Mouse (Mus musculus): ENCODE results near the gene Fcna.

The Fcna gene

DNA sequence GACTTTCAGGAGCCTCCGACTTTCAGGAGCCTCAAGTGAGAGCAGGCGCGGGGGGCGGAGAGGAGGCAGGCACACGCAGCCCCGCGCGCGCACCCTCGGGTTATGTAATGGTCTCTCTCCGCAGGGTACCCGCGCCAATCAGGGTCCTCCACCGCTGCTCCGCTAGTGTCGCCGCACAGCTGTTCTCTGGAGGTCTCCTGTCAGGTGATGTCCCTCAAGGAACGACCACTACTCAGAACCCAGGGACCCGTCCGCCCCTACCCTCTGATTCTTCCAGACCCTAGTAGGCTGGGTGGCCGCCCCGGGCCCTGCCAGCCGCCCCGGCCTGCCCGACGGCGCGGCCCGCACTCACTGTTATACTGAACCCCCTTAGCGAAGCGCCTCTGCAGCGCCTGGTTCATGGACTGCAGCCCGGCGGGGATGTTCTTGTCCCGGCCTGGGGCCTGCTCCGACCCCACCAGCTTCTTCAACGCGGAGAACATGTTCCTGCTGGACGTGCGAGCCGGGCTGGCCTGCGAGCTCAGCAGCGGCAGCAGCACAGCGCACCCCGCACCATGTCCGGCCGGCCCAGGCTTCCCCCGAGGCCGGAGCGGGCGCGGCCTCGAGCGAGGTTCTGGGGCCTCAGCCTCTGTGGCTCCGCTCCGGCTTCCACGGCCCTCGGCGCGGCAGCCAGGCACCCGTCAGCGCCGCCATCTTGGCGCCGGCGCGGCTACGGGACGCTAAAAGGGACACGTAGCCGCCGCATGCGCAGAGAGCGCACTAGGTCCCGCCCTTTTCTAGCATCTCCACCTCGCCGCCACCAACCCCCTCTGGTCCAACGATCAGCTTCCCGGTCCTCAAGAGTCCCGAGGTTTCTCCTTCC, 19.8 kb downstream of the Fcna start, which contains the start of gene Rabl6:
Rabl6 (minus strand) TSS at position 761 of the 862 bp plus-strand sequence.
- DNase-seq, result peak; percentile 91

DNA sequence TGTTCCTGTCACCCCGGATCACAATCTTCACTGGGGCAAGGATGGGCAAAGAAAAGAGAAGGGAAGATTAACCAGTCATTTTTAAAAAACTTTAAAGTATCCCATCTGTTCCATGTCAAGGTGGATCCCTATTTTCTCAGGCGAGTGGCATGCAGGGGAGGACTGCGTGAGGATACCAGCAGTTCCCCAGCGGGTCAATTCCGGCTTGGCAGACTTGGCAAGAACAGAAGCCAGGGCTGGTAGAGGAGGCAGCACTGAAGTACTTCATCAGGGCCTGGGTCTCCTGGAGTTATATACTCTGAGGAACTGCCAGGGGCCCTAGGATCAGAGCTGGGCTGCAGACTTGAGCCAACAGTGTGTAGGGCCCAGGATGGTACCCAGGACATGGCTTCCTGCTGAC, 25.3 kb downstream of the Fcna start:
- no peak for DNase-seq

DNA sequence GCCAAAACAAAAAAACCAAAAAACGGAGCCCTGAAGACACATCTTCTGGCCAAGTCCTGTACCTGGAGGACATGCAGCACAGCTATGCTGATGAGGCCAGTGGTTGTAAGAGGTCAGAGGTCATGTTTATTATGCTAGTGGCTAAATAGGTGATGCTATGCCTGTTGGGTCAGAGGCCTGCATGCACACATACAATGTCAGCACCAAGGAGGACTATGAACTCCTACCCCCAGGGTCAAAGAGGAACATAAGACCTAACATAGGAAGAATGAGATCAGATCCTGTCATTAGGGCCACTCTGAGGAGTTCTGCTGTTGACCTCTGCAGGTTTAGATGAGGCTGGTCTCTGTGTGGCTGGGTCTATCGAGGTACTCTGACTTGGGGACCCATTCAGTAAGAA, 27.8 kb downstream of the Fcna start:
- no peak for DNase-seq

DNA sequence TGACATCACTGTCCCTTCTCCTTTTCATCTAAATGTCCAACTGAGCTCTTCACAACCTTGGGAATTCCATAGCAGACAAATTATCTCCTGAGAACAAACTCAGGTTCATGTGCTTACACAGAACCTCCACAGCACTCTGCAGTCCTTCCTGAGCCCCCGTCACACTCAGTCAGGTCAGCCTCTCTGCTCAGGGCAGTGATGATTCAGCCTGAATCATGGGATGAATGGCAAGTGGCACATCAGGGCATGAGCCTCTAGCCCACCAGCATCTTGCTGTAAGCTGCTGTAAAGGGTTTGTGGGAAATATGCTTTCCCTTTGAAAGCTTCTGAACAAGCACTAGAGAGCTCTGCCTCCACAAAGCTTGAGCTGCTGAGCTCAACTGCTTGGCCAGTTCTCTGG, 29.1 kb downstream of the Fcna start:
- DNase-seq, result no peak

DNA sequence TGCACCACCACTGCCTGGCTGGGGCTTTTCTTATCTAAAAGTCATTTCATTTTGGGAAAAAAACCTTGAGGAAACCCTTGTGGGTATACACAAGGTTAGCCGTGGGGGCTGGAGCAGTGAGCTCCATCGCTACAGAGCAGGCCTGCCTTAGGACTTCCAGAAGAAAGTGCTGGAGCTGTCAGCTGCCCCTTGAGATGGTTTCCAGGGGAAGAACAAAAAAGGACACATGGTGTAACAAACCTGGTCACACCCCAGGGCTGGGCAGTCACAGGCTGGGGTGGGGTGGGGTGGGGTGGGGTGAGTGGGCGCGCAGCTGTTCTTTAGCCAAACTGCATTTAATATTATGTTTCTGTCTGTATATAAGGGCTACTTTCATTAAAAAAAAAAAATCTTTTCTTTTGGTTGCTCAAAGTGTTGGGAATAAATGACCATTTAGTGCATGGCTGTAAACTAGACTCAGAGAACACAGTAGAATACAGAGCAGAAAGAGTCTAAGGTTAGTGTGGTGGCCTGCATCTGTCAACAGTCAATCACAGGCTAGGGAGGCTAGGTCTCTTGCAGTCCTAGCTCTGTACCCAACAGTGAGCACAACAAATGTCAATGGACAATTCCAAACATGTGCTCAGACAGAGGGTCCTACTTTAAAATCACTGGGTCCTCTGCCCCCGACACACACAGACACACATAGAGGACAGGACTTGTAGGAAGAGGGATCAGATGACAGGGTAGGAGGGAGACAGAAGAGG, 30.9 kb downstream of the Fcna start:
- DNase-seq, result no peak

DNA sequence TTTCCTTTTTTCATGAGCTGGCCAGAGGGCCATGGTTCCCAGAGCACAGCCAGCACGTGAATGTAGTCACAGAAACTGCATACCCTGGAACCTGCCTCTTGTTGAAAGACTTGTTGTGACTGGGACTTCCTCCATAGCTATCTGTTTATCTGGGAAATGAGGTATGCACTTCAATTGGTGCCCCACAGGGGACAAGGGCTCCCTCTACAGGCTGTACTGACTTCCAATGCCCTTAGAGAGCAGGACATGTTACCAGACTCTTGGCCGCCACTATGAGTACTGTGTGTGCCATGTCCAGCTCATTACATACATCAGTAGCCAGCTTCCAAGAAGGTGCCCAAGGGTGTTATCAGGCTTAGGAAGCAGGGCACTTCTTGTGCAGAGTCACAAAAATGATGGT, 36.0 kb downstream of the Fcna start:
- DNase-seq, result peak; percentile 32

DNA sequence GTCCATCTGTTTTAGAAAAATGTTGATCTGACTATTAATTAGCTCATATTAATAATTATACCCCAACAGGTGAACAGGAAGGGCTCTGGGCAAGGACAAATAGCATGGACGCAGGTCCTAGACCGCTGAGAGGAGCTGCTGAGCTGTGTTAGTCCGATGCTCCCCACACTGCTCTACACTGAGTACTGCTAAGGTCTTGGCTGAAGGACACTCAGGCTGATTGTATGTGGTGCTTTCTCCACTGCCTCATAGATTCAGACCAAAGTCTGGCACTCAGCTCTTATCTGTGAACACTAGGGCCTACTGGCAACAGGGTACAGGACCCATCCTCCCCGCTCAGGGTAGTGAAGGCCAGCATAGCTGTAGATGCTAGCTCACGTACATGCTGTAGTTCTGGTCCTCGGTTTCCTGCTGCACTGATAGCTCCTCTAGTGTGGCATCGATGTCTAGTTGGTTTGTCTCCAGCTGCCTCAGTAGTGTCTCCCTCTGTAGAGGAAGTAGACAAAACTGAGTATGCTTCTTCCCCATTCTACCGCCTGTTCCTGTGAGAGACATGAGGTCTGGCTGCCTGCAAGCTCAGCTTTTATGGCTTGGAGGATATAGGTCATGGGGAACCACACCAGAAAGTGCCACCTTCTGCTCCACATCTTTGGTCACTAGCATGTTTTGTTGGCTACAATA, 39.5 kb downstream of the Fcna start:
- DNase-seq, result peak; percentile 6

DNA sequence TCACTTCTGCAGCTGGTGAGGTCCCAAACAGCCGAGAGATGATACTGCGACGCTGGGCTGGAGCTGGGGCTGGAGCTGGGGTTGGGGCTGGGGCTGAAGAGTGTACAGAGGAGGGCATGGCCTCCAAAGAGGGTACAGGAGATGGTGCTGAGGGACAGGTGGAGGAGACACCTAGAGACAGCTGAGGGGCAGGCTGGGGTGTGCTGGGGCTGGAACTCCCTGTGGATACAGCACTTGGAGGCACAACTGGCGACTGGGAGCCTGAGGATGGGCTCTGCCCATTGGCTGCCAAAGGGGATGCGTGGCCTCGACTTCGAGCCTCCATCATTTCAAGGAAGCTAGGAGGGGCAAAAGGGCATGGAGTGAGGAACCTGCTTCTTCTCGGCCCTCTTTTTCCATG, 40.5 kb downstream of the Fcna start:
- DNase-seq, result peak; percentile 4

DNA sequence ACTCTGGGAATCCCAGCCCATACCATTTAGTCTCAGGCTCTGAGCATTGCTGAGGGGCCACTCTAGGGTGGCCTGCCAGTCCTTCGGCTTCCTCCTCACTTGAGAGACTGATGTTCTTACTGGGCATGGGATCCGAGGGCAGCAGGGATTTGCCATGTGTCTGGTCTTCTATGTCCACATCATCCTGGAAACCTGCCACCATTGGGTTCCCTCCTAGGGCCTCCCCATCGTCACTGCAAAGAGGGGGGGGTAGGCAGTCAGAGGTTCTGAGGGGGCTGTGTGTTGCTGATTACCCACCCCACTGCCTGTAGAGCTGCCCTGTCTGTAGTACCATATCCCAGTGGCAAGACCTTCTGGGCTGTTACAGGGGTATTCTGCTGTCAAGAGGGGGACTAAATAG, 42.2 kb downstream of the Fcna start:
- DNase-seq, result peak; percentile 16

DNA sequence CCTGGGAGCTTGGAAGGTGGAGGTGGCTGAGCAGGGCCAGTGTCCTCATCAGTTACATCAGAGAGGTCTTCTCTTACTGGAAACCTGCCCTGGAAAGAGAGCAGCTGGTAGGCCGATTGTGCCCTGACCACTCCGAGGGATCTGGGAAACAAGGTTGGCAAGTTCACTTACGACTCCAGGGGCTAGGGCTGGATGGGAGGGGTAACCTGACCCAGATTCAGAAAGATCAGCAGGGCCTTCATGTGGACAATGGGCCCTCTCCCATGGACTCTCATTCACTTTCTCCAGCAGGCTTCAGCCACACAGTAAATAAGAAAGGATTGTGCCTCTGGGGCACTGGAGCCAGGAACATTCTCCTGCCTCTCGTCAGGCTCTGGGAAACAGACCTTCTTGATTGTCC, 43.0 kb downstream of the Fcna start:
- no peak for DNase-seq

DNA sequence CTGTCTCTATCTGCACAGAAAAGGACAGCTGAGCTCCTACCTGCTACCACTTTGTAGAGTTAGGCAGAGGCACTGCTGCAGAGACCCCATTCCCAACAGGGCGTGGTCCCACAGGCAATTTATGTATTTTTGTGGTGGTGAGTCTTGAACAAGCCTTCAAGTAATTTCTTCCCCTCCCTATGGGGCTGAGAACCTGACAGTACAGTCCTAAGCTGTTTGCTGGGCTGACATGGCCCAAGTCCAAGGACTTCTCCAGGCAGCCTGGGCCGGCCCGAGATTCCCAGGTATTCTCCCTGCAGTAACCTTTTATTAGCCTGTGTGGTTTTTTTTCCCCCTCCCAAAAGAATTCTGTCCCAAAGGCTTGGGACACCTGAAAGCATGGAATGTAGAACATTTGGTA, 43.7 kb downstream of the Fcna start:
- DNase-seq, result no peak

DNA sequence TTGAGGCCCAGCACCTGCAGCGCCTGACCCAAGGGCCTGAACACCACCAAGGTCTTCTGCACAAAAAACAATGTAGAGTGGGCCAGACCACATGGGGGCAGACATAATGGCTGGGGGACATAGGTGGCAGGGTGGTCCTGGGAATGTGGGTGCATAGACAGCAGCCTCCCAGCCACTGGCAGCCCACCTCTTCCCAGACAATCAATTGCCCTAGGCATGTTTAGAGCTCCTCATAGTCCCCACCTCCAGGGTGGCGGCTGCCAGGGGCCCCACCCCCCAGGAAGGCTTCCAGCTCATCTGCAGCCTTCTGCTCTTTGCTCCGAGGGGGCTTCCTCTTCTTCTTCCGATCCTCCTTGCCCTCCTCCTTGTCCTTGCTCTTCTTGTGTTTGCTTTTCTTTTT, 44.3 kb downstream of the Fcna start:
- DNase-seq, result peak; percentile 15

DNA sequence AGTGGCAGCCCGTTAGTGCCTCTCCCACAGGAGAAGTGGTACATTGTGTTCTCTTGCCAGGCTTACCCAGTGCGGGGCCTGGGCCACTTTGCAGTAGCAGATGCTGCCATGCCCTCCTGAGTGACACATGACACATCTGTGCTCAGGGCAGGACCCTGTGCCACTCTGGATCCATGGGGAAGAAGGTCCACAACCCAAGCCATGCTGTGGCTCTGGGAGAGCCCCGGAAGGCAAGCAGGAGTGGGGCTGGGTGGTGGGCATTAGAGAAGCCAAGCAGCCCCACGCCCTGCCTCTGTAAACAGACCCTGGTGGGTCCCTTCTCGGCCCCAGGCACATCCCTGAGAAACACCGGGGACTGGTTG, 44.7 kb downstream of the Fcna start:
- peak; percentile 22 for DNase-seq

DNA sequence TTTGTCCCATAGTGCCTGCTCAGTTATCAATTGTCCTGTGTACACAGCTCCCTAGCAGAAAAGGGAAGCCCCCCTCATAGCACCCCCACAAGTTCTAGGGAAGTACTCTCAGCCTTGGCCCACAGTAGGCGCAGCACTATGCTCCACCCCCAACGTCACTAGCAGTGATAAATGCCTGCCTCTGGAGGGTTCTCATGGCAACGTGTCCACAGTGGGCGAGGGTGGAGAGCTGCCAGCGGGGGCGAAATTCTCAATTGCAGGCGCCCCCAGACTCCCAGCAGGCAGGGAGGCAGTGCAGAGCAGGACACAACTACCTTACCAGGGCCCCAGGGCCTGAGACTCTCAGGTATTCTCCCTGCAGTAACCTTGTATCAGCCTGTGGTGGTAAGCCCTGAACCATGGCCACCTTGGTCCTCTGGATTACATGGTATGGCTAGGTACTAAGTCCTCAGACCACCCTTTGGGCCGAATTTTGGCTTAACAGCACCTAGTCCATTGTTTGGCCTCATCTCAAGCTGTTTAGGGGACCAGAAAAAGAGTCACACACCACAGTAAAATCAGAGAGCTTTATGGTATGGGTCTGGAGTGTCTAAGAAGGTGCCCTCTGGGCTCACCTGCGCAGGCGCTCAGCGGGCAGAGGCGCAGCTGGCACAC, 45.2 kb downstream of the Fcna start:
- peak; percentile 90 for DNase-seq

DNA sequence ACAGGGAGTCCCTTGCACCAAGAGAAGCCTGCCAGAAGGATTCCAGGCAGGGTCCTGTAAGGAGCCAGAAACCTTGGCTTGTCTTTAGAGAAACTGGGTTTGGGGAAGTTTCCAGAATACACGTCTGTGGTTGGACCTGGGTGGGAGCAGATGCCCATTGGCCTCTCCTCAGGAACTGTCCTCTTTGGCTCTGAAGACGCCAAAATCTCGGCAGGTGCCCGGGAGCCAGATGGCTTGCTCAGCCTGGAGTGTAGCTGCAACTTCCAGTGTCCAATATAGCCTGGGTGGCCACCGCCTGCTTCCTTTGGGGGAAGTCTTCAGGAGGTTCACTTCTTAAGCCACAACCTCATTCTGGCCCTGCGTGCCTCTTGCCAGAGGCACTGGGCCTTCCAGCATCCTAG, 45.9 kb downstream of the Fcna start:
- DNase-seq, result peak; percentile 42

DNA sequence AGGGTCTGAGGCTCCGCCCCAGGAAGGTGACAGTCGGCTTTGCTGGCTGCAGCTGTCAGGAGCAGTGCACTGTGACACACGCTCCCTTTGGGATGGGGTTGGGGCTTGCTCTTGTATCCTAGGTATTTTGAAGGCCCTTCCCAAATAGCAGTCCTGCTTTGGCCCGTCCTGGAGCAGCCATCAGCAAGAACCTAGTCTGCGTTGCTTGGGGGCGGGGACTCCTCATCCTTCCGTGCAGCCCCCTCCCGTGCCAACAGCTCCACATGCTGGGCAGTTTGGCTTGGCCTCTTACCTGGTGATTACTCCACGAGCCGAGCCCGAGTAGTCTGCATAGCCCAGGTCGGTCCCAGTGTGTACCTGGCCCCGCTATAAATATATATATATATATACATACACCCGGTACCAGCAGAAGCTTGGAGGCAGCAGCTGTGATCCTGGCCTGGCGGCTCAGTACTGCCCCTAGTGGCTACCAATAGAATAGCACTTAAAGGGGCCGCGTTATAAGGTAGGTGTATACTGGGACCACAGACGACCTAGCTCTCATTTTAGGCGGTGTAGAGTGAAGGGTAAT, 46.5 kb downstream of the Fcna start, which contains the start of gene Ajm1:
Ajm1 (minus strand) TSS at position 464 of the 571 bp plus-strand sequence.
- DNase-seq, result peak; percentile 51

DNA sequence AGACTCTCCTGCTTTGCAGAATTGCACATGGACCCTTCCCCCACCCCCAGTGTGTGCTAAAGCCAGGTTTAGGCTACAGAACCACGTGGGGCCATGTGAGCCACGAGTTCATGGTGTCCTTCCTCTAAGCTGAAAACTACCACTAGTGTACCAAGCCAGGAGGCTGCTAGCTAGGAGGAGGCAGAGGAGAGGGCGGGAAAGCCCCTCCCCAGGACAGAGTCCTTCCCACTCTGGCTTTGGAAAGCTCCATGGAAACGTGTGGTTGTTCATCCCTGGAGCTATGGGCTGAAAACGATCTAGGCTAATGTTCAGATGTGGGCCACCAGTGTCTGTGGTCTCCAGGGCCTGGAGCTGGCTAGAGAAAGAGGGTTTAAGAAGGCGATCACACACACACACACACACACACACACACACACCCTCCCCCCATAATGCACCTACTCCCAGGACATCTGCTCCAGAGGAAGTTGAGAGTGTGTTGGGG, 47.2 kb downstream of the Fcna start:
- DNase-seq, result peak; percentile 42

DNA sequence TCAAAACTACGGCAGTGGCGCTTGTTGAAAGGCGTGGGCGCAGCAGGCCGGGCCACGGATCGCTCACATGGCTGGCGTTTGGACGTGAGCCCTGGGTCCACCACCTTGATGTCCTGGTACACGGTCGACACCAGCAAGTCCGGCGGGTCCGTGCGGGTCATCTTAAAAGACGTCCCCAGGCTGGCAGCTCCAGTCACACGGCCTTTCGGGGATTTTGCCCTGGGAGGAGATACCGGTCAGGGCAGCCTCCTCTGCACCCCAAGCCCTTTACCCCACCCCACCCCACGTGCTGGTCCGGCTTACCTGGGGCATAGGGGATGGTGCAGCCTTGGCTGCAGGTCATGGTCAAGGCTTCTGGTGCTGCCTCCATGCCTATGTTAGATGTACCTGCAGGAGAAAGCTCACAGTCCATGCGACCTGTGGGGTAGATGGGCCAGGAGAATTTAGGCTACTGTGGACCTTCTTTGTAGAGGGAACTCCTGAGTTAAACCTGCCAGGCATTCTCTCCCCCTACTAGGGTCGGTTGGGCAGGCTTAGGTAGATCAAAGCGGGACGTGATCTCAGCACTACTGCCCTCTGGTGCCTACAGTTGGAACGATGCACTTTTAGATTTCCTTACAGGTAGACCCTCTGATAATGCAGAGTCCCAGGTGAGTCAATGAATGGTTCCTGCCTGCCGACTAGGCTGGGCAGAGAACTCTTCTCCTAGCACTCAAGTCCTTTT, 47.9 kb downstream of the Fcna start:
- DNase-seq, result peak; percentile 45

DNA sequence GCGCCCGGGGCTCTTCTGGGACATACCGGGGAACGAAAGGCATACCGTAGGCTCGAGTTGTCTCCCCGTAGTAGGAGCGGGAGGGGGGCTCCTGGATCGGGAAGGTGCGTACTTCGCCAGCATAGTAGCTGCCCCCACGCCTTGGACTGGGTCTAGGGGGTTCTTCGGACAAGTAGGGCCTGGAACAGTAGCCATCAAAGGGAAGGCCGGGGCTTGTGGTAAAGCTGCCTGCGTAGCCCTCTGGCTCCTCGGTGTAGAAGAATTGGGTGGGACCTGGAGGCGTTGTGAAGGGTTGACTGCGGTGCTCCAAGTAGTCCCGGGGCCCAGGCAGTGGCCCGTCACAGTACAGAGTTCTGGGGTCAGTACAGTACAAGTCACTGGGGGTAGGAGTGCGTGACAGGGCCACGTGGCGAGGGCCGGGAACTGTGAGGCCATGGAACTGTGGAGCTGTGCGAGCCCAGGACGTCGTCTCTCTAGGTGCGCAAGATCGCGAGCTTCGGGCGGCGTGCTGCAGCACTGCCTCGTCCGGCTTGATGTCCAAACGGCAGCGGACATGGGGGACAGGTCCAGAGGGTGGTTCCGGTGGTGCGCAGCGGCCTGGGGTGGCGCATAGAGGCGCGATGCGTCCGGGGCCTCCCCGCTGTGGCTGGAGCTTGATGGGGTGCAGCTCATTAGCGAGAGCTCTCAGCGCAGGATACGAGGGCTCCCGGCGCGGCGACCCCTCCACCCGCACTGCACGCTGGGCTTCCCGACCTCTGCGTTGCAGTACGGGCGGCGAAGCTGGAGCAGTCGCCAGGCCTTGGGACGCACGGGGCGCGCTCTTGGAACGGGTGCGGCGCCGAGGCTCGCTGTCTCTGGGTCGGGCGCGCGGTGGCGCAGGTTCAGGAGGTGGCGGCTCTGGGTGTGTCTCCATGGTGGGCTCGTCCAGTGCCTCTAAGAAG, 48.8 kb downstream of the Fcna start:
- DNase-seq, result no peak

DNA sequence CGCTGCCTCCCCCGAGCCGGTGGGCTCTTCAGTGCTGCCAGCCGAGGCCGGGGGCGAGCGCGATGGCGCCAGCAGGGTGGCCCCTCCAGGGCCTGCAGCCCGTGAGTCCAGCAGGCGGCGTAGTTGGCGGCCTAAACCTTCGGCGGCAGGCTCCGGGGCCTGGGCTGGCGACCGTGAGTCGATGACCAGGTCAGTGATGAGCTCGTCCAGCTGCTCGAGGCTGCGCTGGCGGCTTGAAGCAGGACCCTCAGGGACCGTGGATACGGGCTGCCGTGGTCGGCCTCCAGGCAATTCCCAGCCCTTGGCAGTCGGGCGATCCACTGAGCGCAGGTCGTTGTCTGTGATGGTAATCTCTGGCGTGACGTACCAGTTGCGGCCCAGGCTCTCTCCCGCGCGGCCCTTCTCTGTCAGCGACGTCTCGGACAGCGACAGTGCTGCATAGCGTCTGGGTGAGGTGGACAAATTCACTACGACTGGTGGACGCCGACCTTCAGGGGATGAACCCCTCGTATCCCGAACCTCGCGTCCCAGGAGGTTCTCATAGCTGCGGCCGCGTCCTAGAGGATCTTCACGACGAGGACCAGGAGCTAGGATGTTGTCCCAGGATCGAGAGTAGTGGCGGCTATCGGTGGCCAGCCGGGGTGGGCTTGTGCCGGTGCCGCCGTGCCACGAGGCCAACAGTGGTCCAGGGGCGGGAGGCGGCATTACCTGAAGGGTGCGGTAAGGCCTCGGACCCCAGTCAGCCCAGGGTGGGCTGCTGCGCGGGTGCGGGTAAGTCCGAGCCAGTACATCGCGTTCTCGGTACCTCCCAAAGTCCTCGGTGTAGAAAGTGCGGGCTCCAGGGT, 49.7 kb downstream of the Fcna start:
- peak; percentile 13 for DNase-seq
